Mouse (Mus musculus) E14TG2a.4 (cell line): ENCODE data around the gene Zfp64.

Experiments
- CTCF ChIP-seq: conservative IDR thresholded peaks from 2 replicates; pipeline ENCODE4 v1.5.1; 2014; ENCODE audit warnings: low read length
- NANOG ChIP-seq: IDR thresholded peaks from 2 replicates; pipeline ENCODE4 v1.6.1; 2014; ENCODE audit warnings: borderline replicate concordance, low read length, mixed read lengths
- POU5F1 ChIP-seq: IDR thresholded peaks from 2 replicates; pipeline ENCODE4 v1.6.1; 2014; ENCODE audit warnings: low read length, borderline replicate concordance

DNA sequence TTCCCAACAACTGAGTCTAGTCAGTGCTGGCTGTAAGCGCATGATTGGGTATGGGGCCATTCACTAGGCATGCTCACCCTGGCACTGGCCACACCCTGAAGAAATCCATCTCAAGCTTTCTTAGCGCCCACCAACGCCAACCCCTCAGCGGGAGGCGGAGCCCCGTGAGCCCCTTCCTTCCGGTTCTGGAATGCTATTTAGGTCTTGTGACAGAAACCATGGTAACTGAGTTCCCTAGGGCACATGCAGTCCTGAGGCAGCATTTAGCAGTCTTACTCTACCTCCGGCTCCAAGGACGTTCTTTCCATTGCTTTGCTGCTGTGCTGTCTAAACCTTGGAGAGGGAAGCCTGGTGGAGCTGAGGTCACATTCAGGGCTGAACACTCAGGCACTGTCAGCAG lies 22.6 kb upstream of the Zfp64 start:
- no peak for TF ChIP-seq CTCF
- no peak for TF ChIP-seq NANOG
- no peak for TF ChIP-seq POU5F1
